Mouse (Mus musculus) lung, embryonic 14.5 days (tissue): ENCODE results near the gene Ralgapa1. TPM values are rescaled to one million over a fixed set of nuclear protein-coding genes. Genes with fewer than 3 reads are reported as not detected.

Experiments used
- ATAC-seq: fragments of 200-750 bp; cut with Nextera tagmentation; 2 replicates; pipeline ENCODE4 v1.8.0; 2017; ENCODE audit warnings: mild to moderate bottlenecking, moderate TSS enrichment, moderate library complexity; ENCODE audit not compliant: insufficient read depth
- DNase-seq: peaks from one replicate; pipeline ENCODE4 v3.0.0-alpha.2; 2015
- H3K27ac ChIP-seq: fragments of 300-500 bp; sonication (generic); 2 replicates; pipeline ENCODE4 v1.5.1; 2014; ENCODE audit warnings: low read depth, mild to moderate bottlenecking, moderate library complexity
- H3K27me3 ChIP-seq: fragments of 300-500 bp; sonication (generic); 2 replicates; pipeline ENCODE4 v1.6.1; 2014; ENCODE audit warnings: low read length, control low read depth; ENCODE audit not compliant: insufficient read depth
- H3K36me3 ChIP-seq: fragments of 300-500 bp; sonication (generic); 2 replicates; pipeline ENCODE4 v1.6.1; 2014; ENCODE audit warnings: control low read depth; ENCODE audit not compliant: insufficient read depth
- H3K4me1 ChIP-seq: fragments of 300-500 bp; sonication (generic); 2 replicates; pipeline ENCODE4 v1.6.1; 2014; ENCODE audit warnings: antibody characterized with exemption, control low read depth; ENCODE audit not compliant: insufficient read depth
- H3K4me2 ChIP-seq: fragments of 300-500 bp; sonication (generic); 2 replicates; pipeline ENCODE4 v1.6.1; 2014; ENCODE audit warnings: mild to moderate bottlenecking
- H3K4me3 ChIP-seq: fragments of 300-500 bp; sonication (generic); 2 replicates; pipeline ENCODE4 v1.5.1; 2014; ENCODE audit warnings: low read depth, low read length
- H3K9ac ChIP-seq: fragments of 300-500 bp; sonication (generic); 2 replicates; pipeline ENCODE4 v1.6.1; 2014
- H3K9me3 ChIP-seq: fragments of 300-500 bp; sonication (generic); 2 replicates; pipeline ENCODE4 v1.6.1; 2016; ENCODE audit warnings: low read depth, low read length, control low read depth
- CTCF ChIP-seq: IDR thresholded peaks from 2 replicates; pipeline ENCODE4 v1.5.1; 2016; ENCODE audit warnings: antibody characterized with exemption, low read depth
- WGBS: fragments of 180-500 bp; shearing (Covaris S2); extraction: QIAGEN DNeasy Blood & Tissue Kit; methylation state at CpG from one replicate; pipeline ENCODE4 v1.1.7; 2014; 5-methylcytosine and 5-hydroxymethylcytosine counted together
- polyA plus RNA-seq: library from polyadenylated mRNA; unstranded; fragments of >200 nt; fragmentation: Nextera tagmentation; extraction: Ambion mirVana; gene quantifications from 2 replicates; pipeline ENCODE4 v1.2.1, GENCODE M21; 2014

Gene Ralgapa1
- 20.4 and 20.5 TPM in 2 replicates for polyA plus RNA-seq

DNA sequence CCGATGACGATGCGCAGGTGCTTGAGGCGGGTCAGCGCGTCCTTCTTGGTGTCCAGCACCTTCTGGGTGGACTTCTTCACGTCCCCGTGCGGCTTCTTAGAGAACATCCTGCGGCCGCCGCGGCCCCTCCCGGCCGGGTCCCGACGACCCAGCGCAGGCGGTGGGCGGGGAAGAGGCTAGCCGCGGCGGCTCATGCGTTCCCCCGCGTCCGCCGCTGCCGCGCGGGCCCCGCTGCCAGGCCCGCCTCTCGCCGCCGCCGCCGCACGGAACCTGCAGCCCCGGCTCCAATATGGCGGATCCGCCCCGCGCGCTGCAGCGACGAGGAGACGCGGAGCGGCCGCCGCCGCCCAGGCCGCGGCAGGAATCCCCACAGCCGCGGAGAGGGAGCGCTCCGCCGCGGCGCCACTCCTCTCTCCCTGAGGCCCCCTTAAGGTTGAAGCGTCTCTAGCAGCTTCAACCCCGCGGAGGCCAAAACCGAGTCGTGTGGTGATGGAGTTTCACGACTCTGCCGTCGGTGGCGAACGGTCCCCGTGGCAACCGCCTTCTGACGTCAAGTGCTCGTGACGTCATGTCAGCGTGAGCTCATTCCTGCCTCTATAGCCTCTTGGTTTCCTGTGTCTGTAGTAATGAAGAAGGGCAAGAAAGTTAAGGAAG, at the start of gene Ralgapa1:
Gene Ralgapa1 (minus strand): TSS at position 507 of the 654 bp plus-strand sequence.
- Histone ChIP-seq H3K4me3 (peak within 1 kb of the TSS; percentile 84), H3K9me3 (no peaks in the 10 kb centered on the region), H3K9ac (peak within 1 kb of the TSS; percentile 91), H3K4me2 (peak within 1 kb of the TSS; percentile 74), H3K4me1 (no peaks in the 10 kb centered on the region), H3K27ac (peak within 1 kb of the TSS; percentile 93), H3K27me3 (no peaks in the 10 kb centered on the region), H3K36me3 (no peaks in the 10 kb centered on the region)
- ATAC-seq = peak; percentile 97
- peak; percentile 97 for DNase-seq
- TF ChIP-seq CTCF = peak; percentile 47
- WGBS = under 1% methylated on average over 70 of the region's 78 CpGs

DNA sequence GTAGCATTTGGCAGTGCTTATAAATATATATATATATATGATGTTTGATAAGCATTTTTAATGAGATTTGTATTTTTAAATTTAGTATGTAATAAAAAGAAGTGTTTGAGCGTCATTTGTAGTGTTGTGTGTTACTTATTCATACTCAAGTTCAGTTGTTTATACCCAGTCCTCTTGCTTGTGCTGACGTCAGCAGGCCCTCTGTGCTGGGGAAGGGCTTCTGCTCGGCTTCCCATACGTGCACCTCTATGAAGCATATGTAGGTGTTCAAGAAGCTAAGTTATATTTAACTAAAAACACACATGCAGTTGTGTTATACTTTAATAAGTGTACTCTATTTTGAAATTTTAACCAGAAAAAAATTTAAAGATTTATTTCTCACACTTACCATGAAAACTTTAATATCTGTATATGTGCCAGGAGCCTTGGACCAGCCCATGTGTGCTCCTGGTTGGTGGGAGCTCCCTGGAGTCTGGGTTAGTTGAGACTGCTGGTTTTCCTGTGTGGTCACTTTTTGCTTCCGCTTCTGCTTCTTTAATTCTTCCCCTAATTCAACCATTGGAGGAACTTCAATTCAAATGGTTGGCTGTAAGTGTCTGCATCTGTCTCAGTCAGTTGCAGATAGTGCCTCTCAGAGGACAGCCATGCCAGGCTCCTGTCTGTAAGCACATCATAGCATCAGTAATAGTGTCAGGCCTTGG, 48.8 kb upstream of the Ralgapa1 start:
- 91% methylated on average over 5 of the region's 5 CpGs for WGBS

DNA sequence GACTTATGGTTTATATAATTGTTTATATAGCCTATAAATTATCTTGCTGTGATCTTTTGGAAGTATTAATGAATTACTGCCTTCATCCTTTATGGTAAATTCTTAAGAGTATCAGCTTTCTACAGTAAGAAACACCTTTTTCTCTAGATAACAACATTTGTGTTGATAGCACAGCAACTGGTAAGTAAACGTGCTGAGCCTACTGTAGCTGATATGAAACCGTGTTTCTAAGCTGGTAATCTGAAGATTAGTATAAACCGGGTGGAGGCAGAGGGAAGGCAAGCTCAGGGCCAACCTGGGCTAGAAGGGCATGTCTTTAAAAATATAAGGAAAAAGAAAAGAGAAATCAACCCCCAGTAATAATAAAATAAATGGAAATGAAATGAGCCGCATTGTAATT, 46.8 kb upstream of the Ralgapa1 start:
- peaks cover 59% of the 10 kb centered on the region; the same call in 1 of the 2 replicates for H3K36me3 ChIP-seq

More for the DNA sequence above, 48.8 kb upstream of the Ralgapa1 start:
- 0 out of 2 replicates have a peak, but pooled peaks cover 3% of the 10 kb centered on the region for H3K9me3 ChIP-seq
- DNase-seq (no peak), ATAC-seq (no peak)
- H3K27ac ChIP-seq = no peak overlapping the region
- no peak overlapping the region for H3K4me3 ChIP-seq
- H3K4me1 ChIP-seq = no peaks in the 10 kb centered on the region
- no peak overlapping the region for H3K4me2 ChIP-seq
- H3K27me3 ChIP-seq = no peaks in the 10 kb centered on the region
- no peak for TF ChIP-seq CTCF
- H3K9ac ChIP-seq = no peak overlapping the region
- H3K36me3 ChIP-seq = peaks cover 50% of the 10 kb centered on the region; the same call in 1 of the 2 replicates

DNA sequence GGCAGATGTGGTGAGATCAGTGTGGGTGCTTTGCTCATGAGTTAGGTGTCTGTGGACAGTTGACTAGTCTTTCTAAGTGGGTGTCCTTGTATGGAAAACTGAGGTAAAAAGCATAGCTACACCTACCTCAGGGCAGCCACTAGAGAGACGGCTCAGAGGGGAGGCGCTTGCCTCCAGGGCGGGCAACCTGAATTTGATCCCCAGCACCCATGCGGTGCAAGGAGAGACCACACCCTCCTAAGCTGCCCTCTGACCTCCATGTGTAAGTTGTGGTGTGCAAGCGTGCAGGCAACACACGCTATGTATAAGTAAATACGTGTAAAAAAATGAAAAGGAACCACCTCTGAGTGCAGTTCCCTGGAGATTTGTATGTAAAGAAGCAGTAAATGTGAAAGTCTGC, 39.7 kb upstream of the Ralgapa1 start:
- 83% methylated on average over 7 of the region's 7 CpGs for WGBS
- no peak for ATAC-seq
- no peaks in the 10 kb centered on the region for H3K4me1 ChIP-seq

More for the DNA sequence above, 46.8 kb upstream of the Ralgapa1 start:
- H3K4me2 ChIP-seq = no peak overlapping the region
- ATAC-seq = no peak
- no peak overlapping the region for H3K9ac ChIP-seq
- no peak overlapping the region for H3K4me3 ChIP-seq
- DNase-seq = no peak
- WGBS = 82% methylated on average over 4 of the region's 4 CpGs
- H3K27me3 ChIP-seq = no peaks in the 10 kb centered on the region
- H3K9me3 ChIP-seq = 0 out of 2 replicates have a peak, but pooled peaks cover 3% of the 10 kb centered on the region
- H3K4me1 ChIP-seq = no peaks in the 10 kb centered on the region
- H3K27ac ChIP-seq = no peak overlapping the region
- TF ChIP-seq CTCF = no peak

DNA sequence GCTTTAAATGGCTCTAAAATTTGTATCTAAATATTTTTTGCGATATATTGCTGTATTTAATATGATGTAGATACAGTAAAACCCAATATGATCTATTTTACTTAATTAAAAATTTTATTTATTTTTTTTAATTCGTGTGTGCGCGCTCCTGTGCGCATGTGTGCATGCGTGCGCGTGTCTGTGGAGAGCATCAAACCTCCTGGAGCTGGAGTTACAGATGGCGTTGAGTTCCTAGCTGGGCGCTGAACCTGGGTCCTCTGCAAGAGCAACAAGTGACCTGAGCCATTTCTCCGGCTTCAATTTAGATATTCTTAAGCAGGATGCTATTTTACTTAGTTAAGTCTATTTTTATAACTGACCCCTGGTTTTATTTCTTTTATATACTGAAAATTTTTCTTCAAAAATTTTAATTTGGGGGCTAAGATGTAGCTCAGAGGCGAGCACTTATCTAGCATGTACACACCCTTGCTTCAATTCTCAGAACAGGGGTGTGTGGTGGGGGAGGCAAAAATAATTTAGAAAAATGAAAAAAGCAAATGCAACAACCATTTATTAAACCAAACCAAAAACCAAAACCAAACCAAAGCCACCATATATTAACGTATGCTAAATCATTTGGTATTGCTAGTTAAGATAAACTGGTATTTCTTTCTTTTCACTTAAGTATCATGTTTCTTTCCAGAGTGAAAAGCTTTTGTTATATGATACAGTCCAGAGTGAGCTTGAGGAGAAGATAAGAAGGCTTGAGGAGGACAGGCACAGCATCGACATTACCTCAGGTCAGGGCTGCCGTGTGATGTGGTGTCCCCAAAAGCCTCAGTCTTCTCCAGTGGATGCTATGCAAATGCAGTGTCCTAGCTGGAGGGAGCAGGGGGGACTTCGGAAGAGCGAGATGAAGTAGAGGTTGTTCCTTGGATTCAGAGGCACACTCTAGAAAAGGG, 38.7 kb upstream of the Ralgapa1 start:
- H3K9me3 ChIP-seq = peaks cover 4% of the 10 kb centered on the region; the same call in 1 of the 2 replicates
- no peak for TF ChIP-seq CTCF
- H3K9ac ChIP-seq = no peak overlapping the region
- no peak overlapping the region for H3K4me3 ChIP-seq
- H3K27me3 ChIP-seq = no peaks in the 10 kb centered on the region
- 92% methylated on average over 17 of the region's 17 CpGs for WGBS
- no peak for DNase-seq
- ATAC-seq = no peak
- no peak overlapping the region for H3K4me2 ChIP-seq
- no peaks in the 10 kb centered on the region for H3K4me1 ChIP-seq
- H3K27ac ChIP-seq = no peak overlapping the region
- peaks cover 51% of the 10 kb centered on the region for H3K36me3 ChIP-seq

More for the DNA sequence above, 39.7 kb upstream of the Ralgapa1 start:
- peaks cover 49% of the 10 kb centered on the region for H3K36me3 ChIP-seq
- H3K27ac ChIP-seq = no peak overlapping the region
- TF ChIP-seq CTCF = no peak
- H3K4me3 ChIP-seq = no peak overlapping the region
- no peak overlapping the region for H3K4me2 ChIP-seq
- H3K9ac ChIP-seq = no peak overlapping the region
- no peaks in the 10 kb centered on the region for H3K27me3 ChIP-seq
- H3K9me3 ChIP-seq = peaks cover 4% of the 10 kb centered on the region; the same call in 1 of the 2 replicates
- no peak for DNase-seq

DNA sequence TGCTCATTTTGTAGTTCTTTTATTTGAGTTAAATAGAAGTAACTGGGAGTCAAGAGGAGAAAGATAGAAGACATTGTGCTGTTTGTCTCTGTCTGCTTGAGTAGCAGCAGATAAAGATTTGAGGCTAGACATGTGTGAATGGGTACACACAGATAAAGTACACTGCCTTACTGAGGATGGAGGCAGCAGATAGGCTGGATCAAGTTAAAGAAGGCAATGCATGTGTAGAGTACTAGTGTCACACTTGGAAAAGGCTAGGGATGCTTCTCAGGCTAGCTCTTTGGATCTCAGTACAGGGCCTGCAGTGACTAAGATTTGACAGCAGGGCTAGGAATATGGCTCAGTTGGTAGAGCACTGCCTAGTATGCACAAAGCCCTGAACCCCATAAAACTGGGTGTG, 29.7 kb upstream of the Ralgapa1 start:
- ATAC-seq (no peak), DNase-seq (no peak)
- no peak overlapping the region for H3K27ac ChIP-seq

More for the DNA sequence above, 29.7 kb upstream of the Ralgapa1 start:
- Histone ChIP-seq H3K9ac (no peak overlapping the region), H3K36me3 (peaks cover 47% of the 10 kb centered on the region), H3K4me3 (no peak overlapping the region), H3K9me3 (no peaks in the 10 kb centered on the region; the same call in 1 of the 2 replicates), H3K4me1 (no peaks in the 10 kb centered on the region), H3K4me2 (no peak overlapping the region), H3K27me3 (no peaks in the 10 kb centered on the region)
- TF ChIP-seq CTCF = no peak
